Mouse (Mus musculus): ENCODE data around the gene Entpd8. TPM values are rescaled to one million over a fixed set of nuclear protein-coding genes. Genes with fewer than 3 reads are reported as not detected.

Gene Entpd8
- polyA plus RNA-seq (2015; fragmentation: Nextera tagmentation; extraction: Ambion mirVana): 0.30 TPM in 1 of 2 replicates, not detected in the other

DNA sequence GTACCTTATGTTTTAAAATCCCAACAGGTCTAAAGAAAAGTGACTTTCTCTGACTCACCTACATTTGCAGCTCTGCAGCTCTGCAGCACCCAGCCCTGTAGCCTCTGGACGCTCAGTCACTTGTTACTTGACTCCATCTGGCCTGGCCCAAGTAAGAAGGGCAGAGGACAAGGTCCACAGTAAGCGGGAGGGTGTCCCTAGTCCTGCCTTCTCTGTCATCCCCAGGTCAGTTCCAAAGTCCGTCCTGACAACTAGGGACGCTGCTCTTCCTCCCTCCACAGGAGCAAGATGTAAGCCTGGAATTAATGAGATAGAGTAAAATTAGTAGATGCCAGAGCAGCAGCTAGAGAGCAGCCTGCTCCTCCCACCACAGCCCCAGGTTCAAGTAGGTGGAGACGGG is at the start of gene Entpd8:
Entpd8 (plus strand) TSS at position 229 of the 400 bp plus-strand sequence.
- Histone ChIP-seq H3K4me3 (ENCODE audit: low read length) (no peak within 1 kb of the TSS), H3K27ac (ENCODE audit: low read length) (no peak within 1 kb of the TSS), H3K4me2 (ENCODE audit: low read depth, low read length) (no peak within 1 kb of the TSS), H3K9me3 (replicated peaks; ENCODE audit: control insufficient read depth, low read length) (no peaks in the 10 kb centered on the region), H3K9ac (ENCODE audit: low read length) (no peak within 1 kb of the TSS), H3K36me3 (ENCODE audit: control insufficient read depth, insufficient read depth) (no peaks in the 10 kb centered on the region), H3K27me3 (ENCODE audit: control insufficient read depth, insufficient read depth, low read length) (no peaks in the 10 kb centered on the region; the same call in 1 of the 2 replicates), H3K4me1 (ENCODE audit: control insufficient read depth, insufficient read depth, low read length) (no peaks in the 10 kb centered on the region)
- ATAC-seq (replicated peaks; ENCODE audit: extremely low read depth, insufficient read depth, low FRiP score): no peak
- 54% methylated on average over 5 of the region's 5 CpGs for WGBS

DNA sequence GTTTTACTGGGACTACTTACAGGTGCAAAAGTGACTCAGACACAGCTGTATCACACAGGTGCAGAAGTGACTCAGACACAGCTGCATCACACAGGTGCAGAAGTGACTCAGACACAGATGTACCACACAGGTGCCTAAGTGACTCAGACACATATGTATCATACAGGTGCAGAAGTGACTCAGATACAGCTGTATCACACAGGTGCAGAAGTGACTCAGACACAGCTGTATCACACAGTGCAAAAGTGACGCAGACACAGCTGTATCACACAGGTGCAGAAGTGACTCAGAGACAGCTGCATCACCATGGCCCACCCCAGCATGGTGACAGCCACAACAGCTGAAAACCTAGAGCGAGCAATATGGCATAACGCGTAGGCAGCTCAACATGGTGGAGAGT is 45.1 kb upstream of the Entpd8 start:
- Histone ChIP-seq H3K9me3 (replicated peaks; ENCODE audit: control insufficient read depth, low read length) (no peaks in the 10 kb centered on the region), H3K4me3 (ENCODE audit: low read length) (no peak overlapping the region), H3K27ac (ENCODE audit: low read length) (no peak overlapping the region), H3K9ac (ENCODE audit: low read length) (no peak overlapping the region), H3K36me3 (ENCODE audit: control insufficient read depth, insufficient read depth) (no peaks in the 10 kb centered on the region), H3K27me3 (ENCODE audit: control insufficient read depth, insufficient read depth, low read length) (no peaks in the 10 kb centered on the region), H3K4me2 (ENCODE audit: low read depth, low read length) (no peak overlapping the region), H3K4me1 (ENCODE audit: control insufficient read depth, insufficient read depth, low read length) (no peaks in the 10 kb centered on the region)
- 96% methylated on average over 4 of the region's 4 CpGs for WGBS
- no peak for ATAC-seq (replicated peaks; ENCODE audit: extremely low read depth, insufficient read depth, low FRiP score)

DNA sequence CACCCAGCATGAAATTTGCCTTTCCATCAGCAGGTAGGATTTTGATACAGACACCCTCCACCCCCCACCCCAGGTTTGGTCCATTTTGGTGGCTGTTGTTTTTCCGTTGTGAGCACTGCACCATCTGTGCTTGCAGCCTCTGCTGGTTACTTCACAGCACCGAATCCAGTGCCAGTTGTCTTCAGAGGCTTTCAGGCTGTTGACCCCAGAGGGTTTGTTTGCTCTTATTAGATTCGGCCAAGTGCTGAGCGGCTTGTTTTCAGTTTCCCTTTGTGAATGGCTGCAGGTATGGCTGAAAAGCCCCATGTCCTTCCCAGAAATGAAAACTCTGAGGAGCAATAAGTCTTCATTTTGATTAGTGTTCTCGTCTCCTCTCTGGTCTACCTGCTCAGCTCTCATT is 40.0 kb upstream of the Entpd8 start:
- Histone ChIP-seq H3K36me3 (ENCODE audit: control insufficient read depth, insufficient read depth) (peaks cover 11% of the 10 kb centered on the region), H3K9ac (ENCODE audit: low read length) (no peak overlapping the region), H3K27ac (ENCODE audit: low read length) (no peak overlapping the region), H3K9me3 (replicated peaks; ENCODE audit: control insufficient read depth, low read length) (no peaks in the 10 kb centered on the region), H3K4me1 (ENCODE audit: control insufficient read depth, insufficient read depth, low read length) (no peaks in the 10 kb centered on the region), H3K27me3 (ENCODE audit: control insufficient read depth, insufficient read depth, low read length) (no peaks in the 10 kb centered on the region), H3K4me3 (ENCODE audit: low read length) (no peak overlapping the region), H3K4me2 (ENCODE audit: low read depth, low read length) (no peak overlapping the region)
- 83% methylated on average over 5 of the region's 5 CpGs for WGBS
- no peak for ATAC-seq (replicated peaks; ENCODE audit: extremely low read depth, insufficient read depth, low FRiP score)

DNA sequence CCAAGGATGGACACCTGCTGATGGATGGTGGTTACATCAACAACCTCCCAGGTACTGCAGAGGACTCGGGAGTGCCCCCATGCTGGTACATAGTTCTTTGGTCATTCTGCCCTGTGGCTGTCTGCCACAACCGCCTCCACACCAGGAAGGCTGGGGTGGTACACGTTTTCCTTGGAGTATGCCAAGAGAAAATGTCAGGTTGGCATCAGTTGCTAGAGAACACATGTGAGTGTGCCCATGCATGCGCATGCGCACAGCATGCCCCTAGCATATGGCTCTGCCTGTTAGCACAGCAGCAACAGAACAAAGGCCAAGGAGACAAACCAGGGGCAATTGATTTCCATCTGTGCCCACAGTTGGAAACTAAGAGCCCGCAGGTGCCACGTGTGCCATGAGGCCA is 29.2 kb upstream of the Entpd8 start:
- 86% methylated on average over 7 of the region's 7 CpGs for WGBS
- H3K4me1 ChIP-seq (ENCODE audit: control insufficient read depth, insufficient read depth, low read length): peaks cover 8% of the 10 kb centered on the region
- H3K27ac ChIP-seq (ENCODE audit: low read length): no peak overlapping the region
- no peak overlapping the region for H3K4me2 ChIP-seq (ENCODE audit: low read depth, low read length)
- H3K9ac ChIP-seq (ENCODE audit: low read length): no peak overlapping the region
- ATAC-seq (replicated peaks; ENCODE audit: extremely low read depth, insufficient read depth, low FRiP score): no peak
- H3K9me3 ChIP-seq (replicated peaks; ENCODE audit: control insufficient read depth, low read length): no peaks in the 10 kb centered on the region
- no peaks in the 10 kb centered on the region for H3K27me3 ChIP-seq (ENCODE audit: control insufficient read depth, insufficient read depth, low read length)
- H3K4me3 ChIP-seq (ENCODE audit: low read length): no peak overlapping the region
- H3K36me3 ChIP-seq (ENCODE audit: control insufficient read depth, insufficient read depth): no peaks in the 10 kb centered on the region

DNA sequence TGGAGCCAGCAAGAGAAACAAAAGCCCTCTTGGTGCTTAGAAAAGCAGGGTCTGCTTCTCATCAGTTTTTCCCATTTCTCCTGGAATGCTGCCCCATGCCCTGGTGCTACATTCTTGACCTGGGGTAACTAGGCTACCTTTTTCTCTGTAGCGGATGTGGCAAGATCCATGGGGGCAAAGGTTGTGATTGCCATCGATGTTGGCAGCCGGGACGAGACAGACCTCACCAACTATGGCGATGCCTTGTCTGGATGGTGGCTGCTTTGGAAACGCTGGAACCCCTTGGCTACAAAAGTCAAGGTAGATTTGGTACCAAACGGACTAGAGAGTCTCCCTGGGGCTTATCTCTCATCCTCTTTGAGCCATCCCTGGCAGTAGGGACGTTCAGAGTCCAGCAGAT is 28.7 kb upstream of the Entpd8 start:
- Histone ChIP-seq H3K36me3 (ENCODE audit: control insufficient read depth, insufficient read depth) (no peaks in the 10 kb centered on the region), H3K9me3 (replicated peaks; ENCODE audit: control insufficient read depth, low read length) (no peaks in the 10 kb centered on the region), H3K4me2 (ENCODE audit: low read depth, low read length) (no peak overlapping the region), H3K27me3 (ENCODE audit: control insufficient read depth, insufficient read depth, low read length) (no peaks in the 10 kb centered on the region), H3K4me3 (ENCODE audit: low read length) (no peak overlapping the region), H3K27ac (ENCODE audit: low read length) (no peak overlapping the region), H3K4me1 (ENCODE audit: control insufficient read depth, insufficient read depth, low read length) (peaks cover 8% of the 10 kb centered on the region), H3K9ac (ENCODE audit: low read length) (no peak overlapping the region)
- 86% methylated on average over 8 of the region's 8 CpGs for WGBS
- no peak for ATAC-seq (replicated peaks; ENCODE audit: extremely low read depth, insufficient read depth, low FRiP score)

DNA sequence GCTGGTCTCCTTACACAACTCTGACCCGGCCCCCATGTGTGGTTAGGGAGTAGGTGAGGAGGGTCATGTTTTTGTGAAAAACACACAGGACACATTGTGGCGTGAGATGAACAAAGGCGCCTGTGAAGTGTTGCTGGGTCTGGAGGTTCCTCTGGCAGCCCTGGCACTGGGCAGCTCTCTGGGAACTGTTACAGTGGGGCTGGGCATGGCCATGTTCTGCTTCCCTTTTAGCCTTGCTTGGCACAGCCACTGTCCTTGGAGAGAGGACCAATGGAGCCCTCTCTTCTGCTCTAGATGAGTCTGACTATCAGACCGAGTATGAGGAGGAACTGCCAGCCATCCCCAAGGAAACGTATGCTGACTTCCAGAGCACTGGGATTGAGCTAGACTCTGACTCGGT is 27.0 kb upstream of the Entpd8 start:
- Histone ChIP-seq H3K4me1 (ENCODE audit: control insufficient read depth, insufficient read depth, low read length) (peaks cover 8% of the 10 kb centered on the region), H3K27me3 (ENCODE audit: control insufficient read depth, insufficient read depth, low read length) (no peaks in the 10 kb centered on the region), H3K36me3 (ENCODE audit: control insufficient read depth, insufficient read depth) (no peaks in the 10 kb centered on the region), H3K9ac (ENCODE audit: low read length) (no peak overlapping the region), H3K4me3 (ENCODE audit: low read length) (no peak overlapping the region), H3K4me2 (ENCODE audit: low read depth, low read length) (no peak overlapping the region), H3K9me3 (replicated peaks; ENCODE audit: control insufficient read depth, low read length) (no peaks in the 10 kb centered on the region), H3K27ac (ENCODE audit: low read length) (no peak overlapping the region)
- WGBS: 86% methylated on average over 6 of the region's 6 CpGs
- ATAC-seq (replicated peaks; ENCODE audit: extremely low read depth, insufficient read depth, low FRiP score): no peak

DNA sequence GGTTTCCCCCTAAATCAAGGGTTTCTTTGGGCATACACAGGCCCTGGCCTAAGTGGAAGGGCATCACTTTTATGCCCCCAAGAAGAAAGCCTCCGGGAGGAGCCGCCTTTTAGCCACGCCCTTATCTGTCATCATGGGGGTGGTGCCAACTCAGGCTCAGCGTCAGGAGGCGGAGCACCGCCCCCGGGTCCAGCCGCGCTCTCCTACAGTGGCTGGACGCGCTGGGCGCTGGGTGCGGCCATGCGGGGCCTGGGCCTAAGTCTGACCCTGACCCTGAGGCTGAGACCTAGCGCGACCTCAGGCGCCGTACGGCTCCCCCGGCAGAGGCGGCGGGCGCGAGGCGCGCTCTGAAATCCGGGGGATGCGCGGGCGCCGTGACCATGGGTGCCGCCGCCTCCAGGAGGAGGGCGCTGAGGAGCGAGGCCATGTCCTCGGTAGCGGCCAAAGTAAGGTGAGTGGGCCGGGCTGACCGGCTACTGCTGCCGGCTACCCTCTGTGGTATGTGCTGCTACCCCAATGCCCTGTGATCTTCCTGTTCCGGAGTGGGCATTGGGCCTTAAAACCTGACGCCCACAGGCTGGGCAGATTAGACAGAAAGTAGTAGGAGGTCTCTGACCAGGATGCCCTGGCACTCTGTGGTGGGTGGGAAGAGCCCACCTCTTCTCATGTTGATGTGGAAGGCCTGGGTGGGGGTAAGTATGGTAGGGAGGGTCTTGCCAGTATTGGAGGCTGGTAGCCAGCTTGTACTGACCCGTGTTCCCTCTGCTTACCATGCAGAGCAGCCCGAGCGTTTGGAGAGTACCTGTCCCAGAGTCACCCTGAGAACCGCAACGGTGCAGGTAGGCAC is 25.7 kb upstream of the Entpd8 start, which contains the start of gene Nsmf:
Nsmf (plus strand) TSS at position 135 of the 847 bp plus-strand sequence.
- peaks cover 8% of the 10 kb centered on the region for H3K4me1 ChIP-seq (ENCODE audit: control insufficient read depth, insufficient read depth, low read length)
- no peaks in the 10 kb centered on the region for H3K9me3 ChIP-seq (replicated peaks; ENCODE audit: control insufficient read depth, low read length)
- peak; percentile 92 for ATAC-seq (replicated peaks; ENCODE audit: extremely low read depth, insufficient read depth, low FRiP score)
- H3K4me2 ChIP-seq (ENCODE audit: low read depth, low read length): peak within 1 kb of the TSS; percentile 72
- peak within 1 kb of the TSS; percentile 92 for H3K9ac ChIP-seq (ENCODE audit: low read length)
- WGBS: 3% methylated on average over 47 of the region's 47 CpGs
- no peaks in the 10 kb centered on the region for H3K27me3 ChIP-seq (ENCODE audit: control insufficient read depth, insufficient read depth, low read length)
- no peaks in the 10 kb centered on the region for H3K36me3 ChIP-seq (ENCODE audit: control insufficient read depth, insufficient read depth)
- peak within 1 kb of the TSS; percentile 42; the same call in 1 of the 2 replicates for H3K27ac ChIP-seq (ENCODE audit: low read length)
- peak within 1 kb of the TSS; percentile 93 for H3K4me3 ChIP-seq (ENCODE audit: low read length)

DNA sequence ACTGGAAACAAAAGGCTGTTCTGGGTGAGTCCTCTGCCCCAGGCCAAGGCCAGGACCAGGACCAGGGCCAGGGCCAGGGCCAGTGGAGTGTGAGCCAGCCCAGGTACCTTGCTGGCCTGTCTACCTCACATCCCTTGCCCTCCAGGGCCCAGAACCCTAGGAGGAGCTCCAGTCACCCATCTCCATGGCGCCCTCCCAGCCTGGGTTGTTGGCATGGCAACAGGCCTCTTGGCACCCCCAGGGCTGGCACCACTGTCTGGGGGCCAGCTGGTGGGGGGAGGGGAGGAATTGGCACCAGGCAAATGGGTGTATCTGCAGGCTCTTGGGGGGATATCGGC is 25.1 kb upstream of the Entpd8 start:
- WGBS: 57% methylated on average over 2 of the region's 2 CpGs

DNA sequence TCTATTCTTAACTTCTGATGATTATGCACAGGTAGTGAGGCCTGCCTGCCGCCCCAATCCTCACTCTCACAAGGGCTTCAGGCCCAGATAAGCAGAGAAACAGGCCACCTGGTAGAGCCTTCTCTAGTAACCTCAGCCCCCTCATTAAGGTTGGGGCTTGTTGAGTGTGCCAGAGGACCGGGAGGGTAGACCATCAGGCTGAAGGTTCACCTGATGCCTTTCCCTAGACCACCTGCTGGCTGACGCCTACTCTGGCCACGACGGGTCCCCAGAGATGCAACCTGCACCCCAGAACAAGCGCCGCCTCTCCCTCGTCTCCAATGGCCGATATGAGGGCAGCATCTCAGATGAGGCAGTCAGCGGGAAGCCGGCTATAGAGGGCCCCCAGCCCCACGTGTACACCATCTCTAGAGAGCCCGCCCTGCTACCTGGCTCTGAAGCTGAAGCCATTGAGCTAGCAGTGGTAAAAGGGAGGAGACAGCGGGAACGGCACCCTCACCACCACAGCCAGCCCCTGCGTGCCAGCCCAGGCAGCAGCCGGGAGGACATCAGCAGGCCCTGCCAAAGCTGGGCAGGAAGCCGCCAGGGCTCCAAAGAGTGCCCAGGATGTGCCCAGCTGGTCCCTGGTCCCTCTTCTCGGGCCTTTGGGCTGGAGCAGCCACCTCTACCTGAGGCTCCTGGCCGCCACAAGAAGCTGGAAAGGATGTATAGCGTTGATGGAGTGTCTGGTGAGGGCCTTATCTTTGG is 24.5 kb upstream of the Entpd8 start:
- 86% methylated on average over 21 of the region's 21 CpGs for WGBS
- no peaks in the 10 kb centered on the region for H3K9me3 ChIP-seq (replicated peaks; ENCODE audit: control insufficient read depth, low read length)
- no peak overlapping the region for H3K27ac ChIP-seq (ENCODE audit: low read length)
- H3K4me2 ChIP-seq (ENCODE audit: low read depth, low read length): peak overlapping the region; percentile 72
- H3K27me3 ChIP-seq (ENCODE audit: control insufficient read depth, insufficient read depth, low read length): no peaks in the 10 kb centered on the region
- peak overlapping the region; percentile 92; the same call in 1 of the 2 replicates for H3K9ac ChIP-seq (ENCODE audit: low read length)
- no peak overlapping the region; the same call in 1 of the 2 replicates for H3K4me3 ChIP-seq (ENCODE audit: low read length)
- 0 out of 2 replicates have a peak, but pooled peaks cover 3% of the 10 kb centered on the region for H3K36me3 ChIP-seq (ENCODE audit: control insufficient read depth, insufficient read depth)
- H3K4me1 ChIP-seq (ENCODE audit: control insufficient read depth, insufficient read depth, low read length): peaks cover 8% of the 10 kb centered on the region
- ATAC-seq (replicated peaks; ENCODE audit: extremely low read depth, insufficient read depth, low FRiP score): no peak

More for the DNA sequence above, 25.1 kb upstream of the Entpd8 start:
- Histone ChIP-seq H3K4me3 (ENCODE audit: low read length) (peak overlapping the region; percentile 93), H3K27ac (ENCODE audit: low read length) (no peak overlapping the region), H3K9ac (ENCODE audit: low read length) (peak overlapping the region; percentile 92), H3K4me2 (ENCODE audit: low read depth, low read length) (peak overlapping the region; percentile 72), H3K27me3 (ENCODE audit: control insufficient read depth, insufficient read depth, low read length) (no peaks in the 10 kb centered on the region), H3K9me3 (replicated peaks; ENCODE audit: control insufficient read depth, low read length) (no peaks in the 10 kb centered on the region), H3K4me1 (ENCODE audit: control insufficient read depth, insufficient read depth, low read length) (peaks cover 8% of the 10 kb centered on the region), H3K36me3 (ENCODE audit: control insufficient read depth, insufficient read depth) (no peaks in the 10 kb centered on the region)
- no peak for ATAC-seq (replicated peaks; ENCODE audit: extremely low read depth, insufficient read depth, low FRiP score)
